Comparison of ENCODE assay signal across 13 mouse cellular contexts in genomic region chr7:66970235-66970634, GRCm38 (mm10).
"Had no signal": no experiment of that assay in that cellular context is flagged by ENCODE, and none has a peak within 500 bp of the region (broad histone marks: within the 10 kb centered on the region; RNA-seq: fewer than 3 reads in every experiment).

No protein-coding gene starts in this region.

- H3K36me3 ChIP-seq: liver, embryonic 15.5 days; midbrain, embryonic 13.5 days; neural tube, embryonic 15.5 days had no signal

- H3K4me1 ChIP-seq: liver, embryonic 15.5 days had no signal

- H3K27me3 ChIP-seq: liver, embryonic 15.5 days; midbrain, embryonic 13.5 days; neural tube, embryonic 15.5 days had no signal

- DNase-seq: kidney, adult 9 months; kidney, postnatal 36 days; layer of hippocampus, adult 9-11 months; layer of hippocampus, postnatal 36 days; lung, adult 2 months; lung, postnatal 36 days; right cerebral cortex, postnatal 4 days; spleen, adult 18-20 months; thymus, postnatal 36 days had no signal

- H3K9me3 ChIP-seq: liver, embryonic 15.5 days; midbrain, embryonic 13.5 days; neural tube, embryonic 15.5 days had no signal

- H3K27ac ChIP-seq: kidney, postnatal 0 days; liver, embryonic 15.5 days; midbrain, embryonic 13.5 days; neural tube, embryonic 15.5 days had no signal

- H3K4me3 ChIP-seq: liver, embryonic 15.5 days; midbrain, embryonic 13.5 days; neural tube, embryonic 15.5 days had no signal
